Mouse (Mus musculus) mesoderm, embryonic 11.5 days (tissue): ENCODE measurements at regions not wholly inside any gene's neighbourhood (a gene's known extent, or its start where the extent isn't known, plus 50 kb on each side); places are given as distances from the start of the nearest gene placed in this dataset.

ENCODE experiments used
- DNase-seq: peaks from one replicate; pipeline ENCODE4 v3.0.0-alpha.2; 2012; ENCODE audit warnings: low read depth, low spot score

GRCm38 (mm10) chr5:141054991-141055390, 54.6 kb upstream of the Card11 start:
- no peak for DNase-seq

GRCm38 (mm10) chr5:141055596-141056343, 55.4 kb upstream of the Card11 start:
- no peak for DNase-seq

- no peak for DNase-seq
These were observed 57.8 kb upstream of the Card11 start for GRCm38 (mm10) chr5:141058141-141058540.

- DNase-seq: no peak
These were observed 58.5 kb upstream of the Card11 start for GRCm38 (mm10) chr5:141058863-141059262.

- no peak for DNase-seq
These were observed 61.8 kb upstream of the Card11 start for GRCm38 (mm10) chr5:141062144-141062543.

GRCm38 (mm10) chr5:141067561-141067960, 67.2 kb upstream of the Card11 start:
- no peak for DNase-seq

- no peak for DNase-seq
These were observed 74.1 kb upstream of the Card11 start for GRCm38 (mm10) chr5:141074457-141074856.

- DNase-seq: no peak
These were observed 75.8 kb upstream of the Card11 start for GRCm38 (mm10) chr5:141076158-141076557.

- no peak for DNase-seq
These were observed 76.6 kb upstream of the Card11 start for GRCm38 (mm10) chr5:141076942-141077341.

- DNase-seq: no peak
These were observed 80.5 kb upstream of the Card11 start for GRCm38 (mm10) chr5:141080896-141081295.

GRCm38 (mm10) chr5:141084056-141084730, 83.8 kb upstream of the Card11 start:
- no peak for DNase-seq

- DNase-seq: no peak
These were observed 84.4 kb upstream of the Card11 start for GRCm38 (mm10) chr5:141084746-141085145.

- no peak for DNase-seq
These were observed 91.3 kb upstream of the Card11 start for GRCm38 (mm10) chr5:141091676-141092075.

- peak; percentile 42 for DNase-seq
These were observed 93.3 kb upstream of the Card11 start for GRCm38 (mm10) chr5:141093641-141094040.

- DNase-seq: no peak
These were observed 97.5 kb upstream of the Card11 start for GRCm38 (mm10) chr5:141097878-141098277.

- no peak for DNase-seq
These were observed 111.3 kb upstream of the Card11 start for GRCm38 (mm10) chr5:141111666-141112065.

- DNase-seq: no peak
These were observed 115.0 kb upstream of the Card11 start for GRCm38 (mm10) chr5:141115273-141115904.

- no peak for DNase-seq
These were observed 115.6 kb upstream of the Card11 start for GRCm38 (mm10) chr5:141115963-141116362.

GRCm38 (mm10) chr5:141125870-141126269, 115.4 kb upstream of the Sdk1 start:
- DNase-seq: no peak

- DNase-seq: no peak
These were observed 114.8 kb upstream of the Sdk1 start for GRCm38 (mm10) chr5:141126536-141126935.

- DNase-seq: no peak
These were observed 110.3 kb upstream of the Sdk1 start for GRCm38 (mm10) chr5:141131036-141131435.

- no peak for DNase-seq
These were observed 109.4 kb upstream of the Sdk1 start for GRCm38 (mm10) chr5:141131906-141132305.

- no peak for DNase-seq
These were observed 105.1 kb upstream of the Sdk1 start for GRCm38 (mm10) chr5:141136239-141136638.
